Mouse (Mus musculus) urinary bladder, adult 2 months (tissue): ENCODE measurements around the gene Lgr5. TPM values are rescaled to one million over a fixed set of nuclear protein-coding genes. Genes with fewer than 3 reads are reported as not detected.

Source experiments
- DNase-seq: peaks from one replicate; pipeline ENCODE4 v3.0.0; 2022; ENCODE audit warnings: low spot score
- polyA plus RNA-seq: library from polyadenylated mRNA; depleted of rRNA; stranded (reverse); fragments of >200 nt; gene quantifications from 2 replicates; pipeline ENCODE4 v1.2.3, GENCODE M21; 2012

The Lgr5 gene
- polyA plus RNA-seq, 1 experiment = 3.1 TPM

DNA sequence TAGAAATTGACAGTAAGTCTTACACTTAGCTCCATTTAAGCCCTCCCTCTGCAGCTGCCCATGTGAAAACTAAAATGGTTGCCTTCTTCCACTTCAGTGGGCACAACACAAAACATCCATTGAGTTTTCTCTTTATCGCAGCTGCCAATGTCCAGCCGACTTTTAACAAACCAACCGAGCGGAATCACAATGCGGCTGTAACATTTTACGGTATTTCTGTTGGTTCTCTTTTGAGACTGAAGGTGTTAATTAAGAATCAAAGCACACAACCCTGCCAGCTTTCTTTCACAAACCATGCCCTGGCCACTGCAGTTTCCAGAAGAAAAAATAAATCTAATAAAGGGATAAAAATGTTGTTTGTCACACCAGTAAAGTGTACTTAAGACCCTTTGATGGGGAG is 16.3 kb downstream of the Lgr5 start:
- DNase-seq = no peak

DNA sequence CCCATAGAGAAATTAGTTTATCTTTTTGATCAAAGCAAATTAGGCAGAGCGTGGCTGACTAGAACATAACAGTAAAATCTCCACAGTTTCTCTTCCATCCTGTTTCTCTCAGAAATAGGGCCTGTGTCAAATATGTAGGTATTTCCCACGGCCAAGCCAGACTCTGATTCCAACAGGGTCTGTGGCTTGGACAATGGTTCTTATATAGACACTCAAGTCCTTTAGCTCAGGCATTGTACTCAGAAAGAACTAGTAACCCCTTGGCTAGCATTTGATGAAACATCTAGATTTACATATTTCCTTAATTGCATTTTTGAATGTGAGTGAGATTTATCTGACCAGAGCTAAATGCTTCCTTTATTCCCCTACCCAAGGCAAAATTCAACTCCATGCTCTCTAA is 17.0 kb downstream of the Lgr5 start:
- no peak for DNase-seq

DNA sequence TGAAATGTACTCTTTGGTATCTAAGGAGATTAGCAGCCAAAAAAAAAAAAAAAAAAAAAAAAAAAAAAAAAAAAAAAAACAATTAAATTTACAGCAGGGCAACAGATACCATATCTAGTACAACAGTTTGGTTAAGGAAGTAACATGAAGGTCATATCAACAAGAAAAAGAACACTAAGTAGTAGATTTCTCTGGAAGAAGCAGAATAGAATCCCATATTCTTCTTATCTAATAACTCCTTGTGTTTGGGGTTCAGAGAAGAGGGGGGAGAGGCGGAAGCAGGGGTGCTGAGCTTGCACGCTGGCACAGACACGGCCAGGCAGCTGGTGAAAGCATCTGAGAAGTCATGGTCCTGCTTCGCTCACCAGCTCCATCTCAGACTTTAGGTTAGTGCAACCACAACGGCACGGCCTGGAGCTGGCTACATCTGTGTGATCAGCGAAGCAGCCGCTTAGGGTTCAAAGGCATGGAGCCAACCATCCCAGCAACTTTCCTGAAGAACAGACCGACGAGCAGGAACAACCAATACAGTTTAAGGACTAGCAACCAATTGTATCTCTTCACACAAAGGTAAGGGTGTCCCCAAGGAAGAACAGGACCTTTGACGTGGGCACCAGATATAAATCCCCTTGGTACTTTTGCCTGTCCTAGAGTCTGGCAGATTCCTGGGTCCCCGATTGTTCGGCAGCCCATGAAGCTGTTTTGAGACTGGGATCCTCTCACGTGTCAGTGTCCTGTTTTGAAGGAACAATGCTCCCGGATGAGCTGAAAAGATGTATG is 17.7 kb downstream of the Lgr5 start, which contains the start of gene A930009A15Rik:
Gene A930009A15Rik (plus strand): TSS at position 275 of the 780 bp plus-strand sequence.
- no peak for DNase-seq

DNA sequence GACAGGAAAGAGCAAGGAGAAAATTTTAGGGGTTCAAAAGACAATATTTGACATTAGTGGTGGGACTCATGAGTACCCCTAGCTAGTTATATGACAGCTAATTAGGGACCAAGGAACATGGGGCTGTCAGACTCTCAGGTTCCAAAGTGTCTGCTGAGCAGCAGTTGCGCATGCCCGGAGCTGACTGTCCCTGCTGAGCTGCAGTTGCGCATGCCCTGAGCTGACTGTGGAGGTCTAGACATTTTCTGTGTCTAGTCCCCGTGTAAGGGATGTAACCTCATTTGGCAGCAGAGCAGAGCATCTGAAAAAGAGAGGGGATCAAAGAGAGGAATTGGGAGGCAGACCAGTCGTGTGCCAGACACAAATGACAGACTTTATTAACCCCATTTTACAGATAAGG is 23.6 kb downstream of the Lgr5 start:
- DNase-seq = no peak

DNA sequence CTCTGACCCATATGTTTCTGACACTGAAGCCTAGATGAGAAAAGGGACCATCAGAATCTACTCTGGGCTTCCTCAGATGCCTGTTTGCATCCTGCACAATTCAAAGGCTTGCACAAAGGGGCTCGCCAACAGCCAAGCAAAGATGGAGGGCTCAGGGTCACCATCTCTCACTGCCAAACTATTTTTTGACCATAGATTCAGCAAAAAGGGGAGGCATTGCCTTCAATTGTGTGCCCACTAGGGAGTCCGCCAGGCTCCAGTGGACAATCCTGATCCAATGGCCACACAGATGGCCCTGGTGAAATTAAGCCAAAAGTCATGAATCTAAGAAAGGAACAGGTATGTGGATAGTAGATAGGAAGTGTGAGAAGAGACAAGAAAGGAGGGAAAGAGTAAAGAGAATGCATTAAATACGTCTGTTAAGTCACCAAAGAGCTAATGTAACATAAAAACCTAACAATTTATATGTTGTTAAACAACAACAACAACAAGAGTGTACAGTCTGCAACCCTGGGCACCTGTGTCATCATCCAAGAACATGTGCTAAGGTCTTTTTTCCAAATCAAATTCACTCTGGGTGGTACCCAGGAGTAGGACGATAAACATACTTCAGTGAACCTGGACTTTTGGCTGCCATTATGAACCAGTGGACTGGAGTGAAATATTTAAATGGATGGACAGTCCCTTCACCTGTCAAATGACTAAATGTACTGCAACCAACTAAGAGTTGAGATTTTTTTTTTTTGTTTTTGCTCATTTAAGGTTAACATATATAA is 24.5 kb downstream of the Lgr5 start:
- DNase-seq = no peak

DNA sequence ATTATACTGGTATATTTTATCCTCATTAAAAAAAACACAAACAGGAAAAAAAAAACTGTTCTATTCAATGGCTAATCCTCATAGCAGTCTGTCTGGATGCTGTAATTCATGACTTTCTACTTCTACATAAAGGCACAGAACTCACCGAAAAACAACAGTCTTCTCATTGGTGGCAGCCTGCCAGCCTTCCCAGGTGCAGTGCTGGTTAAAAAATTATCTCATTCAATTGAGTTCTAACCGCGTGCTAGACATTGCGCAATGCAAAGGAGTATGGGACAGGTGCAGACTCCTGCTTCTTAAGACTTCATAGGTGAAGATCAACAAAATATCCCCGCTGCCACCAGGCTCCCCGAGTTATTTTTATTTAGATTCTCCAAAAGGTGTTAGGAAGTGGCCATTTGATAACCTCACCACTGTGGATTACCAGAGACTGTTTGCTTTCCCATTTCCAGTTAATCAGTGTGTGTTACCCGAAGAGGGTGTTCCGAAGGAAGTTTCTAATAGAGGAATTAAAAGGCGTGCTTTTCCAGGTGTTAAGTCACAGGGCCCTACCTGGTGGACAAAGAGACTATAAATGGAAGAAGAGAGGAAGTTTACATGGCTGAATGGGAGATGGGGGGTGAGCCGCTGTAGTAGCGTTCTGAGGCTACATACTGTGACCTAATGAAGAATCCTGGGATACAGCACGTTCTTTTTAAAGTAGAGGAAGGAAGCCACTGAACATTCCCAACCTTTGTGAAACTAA is 26.3 kb downstream of the Lgr5 start:
- DNase-seq = no peak

DNA sequence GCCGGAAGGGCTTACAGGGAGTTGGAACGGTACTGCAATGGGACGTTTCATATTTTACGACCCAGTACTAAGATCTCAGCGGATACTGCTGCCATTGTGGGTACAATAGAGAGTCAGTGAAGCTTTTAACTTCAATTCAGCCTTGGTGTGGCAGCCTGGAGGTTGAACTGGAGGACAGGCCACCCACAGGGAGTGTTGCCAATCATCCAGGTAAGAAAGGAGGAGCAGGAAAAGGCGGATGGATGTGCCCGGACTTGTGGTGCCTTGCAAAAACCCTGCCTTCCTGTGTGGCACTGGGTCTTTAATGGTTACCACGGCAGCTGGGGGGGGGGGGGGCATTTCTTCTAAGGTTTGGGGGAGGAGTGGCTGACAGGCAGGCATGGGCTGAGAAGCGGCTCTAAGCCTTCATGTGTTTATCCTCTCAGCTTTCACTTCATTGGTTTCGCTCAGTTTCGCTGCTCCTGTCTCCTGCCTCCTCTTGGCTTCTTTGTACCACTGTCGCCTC is 30.8 kb downstream of the Lgr5 start:
- no peak for DNase-seq

DNA sequence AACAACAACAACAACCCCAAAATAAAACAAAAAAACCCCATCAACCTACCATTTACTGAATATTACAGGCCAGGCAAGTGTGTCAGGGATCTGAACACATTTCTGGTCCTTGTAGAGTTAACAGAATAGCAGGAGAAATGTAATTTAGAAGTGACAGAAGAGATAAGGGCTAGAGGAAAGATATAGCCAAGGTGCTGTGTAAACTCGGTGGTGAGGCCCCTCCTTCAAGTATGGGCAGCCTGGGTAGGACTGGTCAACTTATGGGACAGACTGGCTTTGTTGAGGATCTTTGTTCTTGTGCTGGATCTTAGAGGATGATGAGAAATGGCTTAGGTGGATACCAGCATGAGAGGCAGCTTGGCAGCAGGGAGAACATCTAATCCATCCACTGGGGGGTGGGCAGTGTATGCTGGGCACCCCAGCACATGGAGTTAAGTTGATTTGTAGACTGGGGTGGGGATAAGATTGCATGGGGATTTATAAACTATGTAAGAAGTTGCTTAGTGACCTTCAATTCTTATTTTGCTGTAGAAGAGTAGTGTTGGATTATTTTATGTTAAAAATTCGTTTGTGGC is 32.3 kb downstream of the Lgr5 start:
- no peak for DNase-seq

DNA sequence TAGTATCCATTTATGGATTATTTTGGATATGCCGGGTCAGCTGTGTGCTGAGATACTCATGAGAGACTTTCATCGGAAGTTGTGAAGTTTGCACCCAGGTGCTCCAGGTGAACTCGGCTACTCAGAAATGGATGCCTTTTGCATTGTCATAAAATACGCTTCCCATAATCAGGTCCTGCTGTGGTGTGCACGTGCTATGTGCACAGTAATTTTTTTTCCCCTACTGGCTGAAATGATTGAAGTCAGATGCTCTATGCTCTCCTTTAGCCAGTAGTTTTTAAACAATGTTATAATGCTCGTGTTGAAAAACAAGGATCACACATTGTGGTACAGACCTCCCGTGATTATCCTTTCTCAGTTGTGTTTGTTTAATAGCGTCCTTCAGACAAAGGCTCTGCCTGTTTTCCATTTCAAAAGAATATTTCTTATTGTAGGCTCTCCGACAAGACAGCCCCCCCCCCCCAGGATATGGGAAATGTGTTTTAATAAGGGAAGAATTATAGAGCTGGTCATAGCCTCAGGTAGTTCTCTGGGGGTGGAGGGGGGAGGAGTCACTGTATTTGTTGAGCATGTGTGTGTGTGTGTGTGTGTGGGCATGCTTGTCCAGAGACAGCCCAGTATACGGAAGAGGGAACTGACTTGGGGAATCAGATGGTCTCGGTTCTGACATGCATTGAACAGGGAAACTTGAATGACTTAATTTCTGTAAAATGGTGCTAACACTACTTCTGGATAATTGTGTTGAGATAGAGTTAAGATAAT is 34.0 kb downstream of the Lgr5 start:
- DNase-seq = no peak

DNA sequence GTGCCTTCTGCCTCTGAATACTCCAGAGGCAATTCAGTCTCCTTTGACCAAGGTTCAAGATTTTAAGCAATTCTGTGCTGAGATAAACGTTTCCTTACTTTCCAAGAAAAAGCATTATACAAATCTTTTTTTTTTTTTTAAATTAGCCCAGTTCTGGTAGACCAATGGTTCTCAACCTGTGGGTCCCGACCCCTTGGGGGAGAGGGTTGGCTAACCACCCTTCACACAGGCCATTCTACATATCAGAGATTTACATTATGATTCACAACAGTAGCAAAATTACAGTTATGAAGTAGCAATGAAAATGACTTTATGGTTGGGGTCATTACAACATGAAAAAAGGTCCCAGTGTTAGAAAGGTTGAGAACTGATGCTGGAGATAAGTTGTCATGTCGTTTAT is 36.5 kb downstream of the Lgr5 start:
- DNase-seq = no peak

DNA sequence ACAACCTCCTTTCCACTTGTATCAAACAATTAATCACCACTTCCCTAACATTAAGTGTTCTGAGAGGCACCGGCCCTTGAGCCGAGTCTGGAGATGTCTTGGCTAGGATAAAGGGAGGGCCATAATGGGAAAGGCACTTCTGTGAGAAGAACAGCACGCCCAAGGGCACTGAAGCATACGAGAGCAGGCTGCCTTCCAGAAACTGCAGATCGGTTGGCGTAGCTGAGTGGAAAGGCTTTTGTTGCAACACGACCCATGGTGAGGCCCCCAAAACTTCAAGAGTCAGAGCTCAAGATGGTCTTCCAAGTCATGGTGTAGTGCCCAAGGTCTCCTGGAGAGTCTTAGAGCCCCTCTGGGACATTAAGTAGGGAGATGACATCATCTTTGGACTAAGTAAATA is 37.3 kb downstream of the Lgr5 start:
- DNase-seq = no peak

DNA sequence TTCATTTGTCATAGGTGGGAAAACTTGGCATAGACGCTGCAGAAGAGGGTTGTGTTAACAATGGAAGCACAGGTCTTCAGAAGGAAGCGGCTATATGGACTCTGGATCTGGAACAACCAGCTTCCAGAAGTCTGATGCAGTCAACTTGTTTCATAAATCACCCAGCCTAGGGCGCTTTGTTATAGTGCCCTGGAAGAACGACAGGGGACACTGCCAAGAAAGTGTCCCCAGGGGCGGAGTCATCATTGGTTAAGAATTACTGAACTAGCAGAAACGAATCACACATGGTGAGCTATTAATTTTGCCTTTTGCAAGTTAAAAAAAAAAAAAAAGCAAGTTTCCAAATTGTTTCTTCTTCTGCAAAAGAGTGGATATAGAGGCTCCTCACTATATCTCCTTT is 44.7 kb downstream of the Lgr5 start:
- no peak for DNase-seq

DNA sequence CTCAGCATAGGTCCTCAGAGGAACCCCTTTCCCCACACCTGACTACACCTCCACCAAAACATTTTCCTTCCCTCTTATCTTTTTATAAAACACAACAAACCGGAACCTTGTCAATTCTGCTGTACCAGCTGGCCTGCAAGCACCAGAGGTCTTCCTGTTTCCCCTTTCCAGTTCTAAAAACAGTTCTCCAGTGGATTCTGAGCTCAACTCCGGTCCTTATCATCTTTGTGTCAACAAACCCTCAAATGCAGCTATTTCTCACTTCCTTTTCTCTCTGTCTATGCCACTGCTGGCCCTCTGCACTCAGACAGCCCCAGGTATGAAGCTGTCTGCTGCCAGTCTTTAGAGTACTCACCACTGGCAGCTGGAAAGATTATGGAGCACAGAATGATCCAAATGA is 56.8 kb downstream of the Lgr5 start:
- DNase-seq = no peak

DNA sequence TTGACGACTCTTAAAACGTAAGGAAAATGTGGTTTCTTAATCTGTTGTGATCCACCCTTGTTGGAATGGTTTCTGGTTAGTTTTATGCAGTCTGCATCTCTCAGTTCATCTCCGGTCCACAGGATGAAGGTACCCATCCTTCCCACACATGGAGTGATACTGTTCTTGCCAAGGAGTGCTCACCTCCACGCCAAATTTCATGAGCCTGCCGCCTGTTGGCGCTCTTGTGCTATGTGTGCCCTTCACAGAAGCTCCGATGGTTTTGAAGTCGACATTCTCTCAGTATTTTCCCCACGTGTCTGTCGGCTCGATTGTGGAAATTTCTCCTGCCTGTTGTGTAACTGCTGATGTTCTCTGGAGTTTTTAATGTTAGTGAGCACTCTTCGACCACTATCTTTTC is 57.8 kb downstream of the Lgr5 start:
- DNase-seq = no peak

DNA sequence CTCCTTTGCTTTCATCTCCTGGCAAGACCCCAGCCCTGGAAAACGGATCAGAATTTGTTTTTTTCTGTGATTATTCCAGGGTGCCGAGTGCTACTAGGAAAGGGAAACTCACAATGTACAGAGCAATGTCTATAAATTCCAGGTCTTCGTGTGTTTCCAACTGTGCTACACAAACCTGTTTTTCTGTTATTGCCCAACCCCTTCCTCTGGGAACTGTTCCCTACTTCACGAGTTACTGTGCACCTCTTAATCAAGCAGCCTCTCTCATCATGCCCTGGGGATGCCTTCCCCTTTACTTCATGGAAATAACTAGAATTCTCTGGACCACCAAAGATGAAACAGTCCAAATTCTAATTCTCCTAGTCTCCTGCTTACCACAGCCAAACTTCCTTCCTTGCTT is 58.7 kb downstream of the Lgr5 start:
- no peak for DNase-seq

DNA sequence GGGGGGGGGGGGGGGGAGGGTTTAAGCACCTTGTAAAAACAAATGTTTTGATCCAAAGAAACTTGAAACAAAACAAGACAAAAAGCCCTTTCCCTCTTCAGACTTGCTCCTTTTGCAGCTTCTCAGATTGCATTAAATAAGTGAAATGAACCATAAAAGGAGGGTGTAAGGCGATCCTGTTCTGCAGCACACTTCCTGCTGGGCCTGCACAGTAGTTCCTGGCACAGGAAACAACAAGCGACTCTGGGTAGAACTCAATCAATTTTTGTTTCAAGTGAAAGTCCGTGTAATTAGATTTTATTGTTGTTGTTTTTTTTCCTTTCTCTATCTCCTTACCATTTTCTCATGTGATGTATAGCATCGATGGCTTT is 66.5 kb downstream of the Lgr5 start:
- no peak for DNase-seq

DNA sequence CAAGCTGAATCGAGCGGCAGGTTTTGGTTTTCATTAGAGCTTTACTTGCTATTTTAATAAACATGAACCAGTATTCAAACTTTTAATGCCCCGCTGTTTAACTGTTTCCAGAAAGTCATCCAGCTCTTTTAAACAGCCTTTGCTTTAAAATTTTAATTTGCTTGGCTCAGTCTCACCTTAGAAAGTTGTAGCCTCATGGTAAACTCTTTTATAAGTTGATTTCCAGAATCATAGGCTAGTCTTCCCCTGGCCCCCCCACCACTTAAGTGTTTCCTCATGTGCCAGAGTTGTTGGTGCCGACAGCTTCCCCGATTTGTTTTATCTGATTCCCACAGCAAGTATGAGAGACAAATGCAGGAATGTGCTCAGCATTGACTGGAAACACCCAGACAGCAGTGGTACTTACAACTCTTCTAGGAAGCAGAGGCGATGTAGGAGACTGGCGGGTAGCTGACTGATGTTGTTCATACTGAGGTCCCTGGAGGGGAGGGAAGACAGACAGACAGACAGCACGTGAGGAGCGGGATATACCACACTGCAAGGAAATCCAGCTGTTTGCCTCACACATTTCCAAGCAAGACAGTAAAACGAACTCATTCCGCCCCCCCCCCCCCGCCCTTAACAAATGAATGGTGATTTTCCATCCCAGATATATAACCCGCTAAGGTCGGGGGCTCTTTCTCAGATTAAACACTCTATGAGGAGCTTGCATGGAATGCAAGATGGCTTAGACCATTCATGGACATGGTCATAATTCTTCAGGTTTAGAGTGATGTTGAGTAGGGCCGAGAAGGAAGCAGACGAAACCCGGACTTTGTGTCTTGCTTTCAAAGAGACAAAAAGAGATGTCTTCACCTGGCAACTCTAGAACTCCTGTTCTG is 67.1 kb downstream of the Lgr5 start:
- DNase-seq = no peak

DNA sequence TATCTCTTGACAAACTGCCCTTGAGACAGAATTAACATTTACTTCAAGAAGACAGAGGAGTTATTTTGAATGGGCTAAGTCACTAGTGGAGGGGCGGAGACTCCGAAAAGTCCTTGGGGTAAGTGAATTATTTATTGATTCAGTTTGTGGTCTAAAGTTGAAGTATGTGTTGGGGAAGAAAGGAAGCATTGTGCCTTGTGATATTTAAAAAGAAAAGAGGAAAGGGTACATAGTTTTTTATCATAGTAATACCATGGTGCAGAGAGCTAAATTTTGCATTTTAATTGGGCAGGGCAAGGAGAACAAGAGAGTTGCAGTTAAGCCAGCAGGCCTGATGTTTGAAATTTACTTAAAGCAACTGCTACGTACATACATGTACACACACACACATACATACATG is 68.7 kb downstream of the Lgr5 start:
- no peak for DNase-seq

DNA sequence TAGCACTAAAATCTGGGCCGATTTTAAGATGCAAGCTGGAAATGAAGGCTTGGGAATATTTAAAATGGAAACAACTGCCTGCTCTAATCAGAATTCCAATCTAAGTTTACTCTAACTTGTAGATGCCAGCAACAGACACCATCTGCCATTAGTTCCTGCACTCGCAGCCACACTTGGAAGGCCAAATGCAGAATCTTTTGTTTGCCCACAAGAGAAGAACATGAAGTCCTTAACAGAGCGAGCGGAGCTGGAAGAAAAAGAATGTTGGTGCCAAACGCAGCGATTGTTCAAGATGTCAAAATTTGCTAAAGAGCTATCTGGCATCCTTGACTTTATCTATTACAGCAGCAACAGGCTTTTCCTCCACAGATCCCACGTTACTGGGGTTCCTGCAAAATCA is 72.1 kb downstream of the Lgr5 start:
- no peak for DNase-seq

DNA sequence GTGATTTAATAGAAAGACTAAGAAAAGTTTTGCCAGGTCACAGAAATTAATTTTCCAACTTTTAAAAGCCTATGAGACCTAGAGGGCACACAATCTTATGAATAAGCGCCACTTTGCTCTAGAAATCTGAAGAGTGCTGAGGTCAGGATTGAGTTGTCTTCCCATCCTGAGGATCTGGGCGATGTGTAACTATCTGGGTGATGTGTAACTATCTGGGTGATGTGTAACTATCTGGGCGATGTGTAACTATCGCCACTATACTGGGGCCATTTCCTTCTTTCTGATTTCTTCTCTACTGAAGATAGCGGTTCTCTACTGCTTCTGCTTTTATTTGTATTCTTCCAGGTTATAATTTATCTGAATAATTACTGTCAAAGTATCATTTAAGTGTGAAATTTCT is 76.6 kb downstream of the Lgr5 start:
- DNase-seq = no peak
